Mouse (Mus musculus) spleen, postnatal 36 days (tissue): ENCODE results near the gene Ikzf2.

Source experiments
- DNase-seq, 2 experiments: peaks; one replicate each; pipeline ENCODE4 v3.0.0; 2022; ENCODE audit warnings: low spot score in 2 of 2, mixed read lengths in 1 of 2

Ikzf2 gene

GRCm38 (mm10) chr1:69516144-69516543 lies 170.9 kb downstream of the Ikzf2 start:
- DNase-seq, result no peak

- no peak for DNase-seq
Measured at GRCm38 (mm10) chr1:69513595-69514250, 173.3 kb downstream of the Ikzf2 start.

GRCm38 (mm10) chr1:69508275-69508674 lies 178.8 kb downstream of the Ikzf2 start:
- DNase-seq, result no peak

- no peak for DNase-seq
Measured at GRCm38 (mm10) chr1:69507513-69507912, 179.5 kb downstream of the Ikzf2 start.

GRCm38 (mm10) chr1:69506615-69507159 lies 180.4 kb downstream of the Ikzf2 start:
- DNase-seq, result no peak

GRCm38 (mm10) chr1:69506011-69506410 lies 181.0 kb downstream of the Ikzf2 start:
- no peak for DNase-seq

- DNase-seq, result no peak
Measured at GRCm38 (mm10) chr1:69500388-69500787, 186.7 kb downstream of the Ikzf2 start.

- DNase-seq, result no peak
Measured at GRCm38 (mm10) chr1:69499652-69500051, 187.4 kb downstream of the Ikzf2 start.

GRCm38 (mm10) chr1:69498862-69499306 lies 188.2 kb downstream of the Ikzf2 start:
- DNase-seq, result no peak

GRCm38 (mm10) chr1:69496055-69496454 lies 191.0 kb downstream of the Ikzf2 start:
- DNase-seq, result no peak

GRCm38 (mm10) chr1:69493309-69494047 lies 193.6 kb downstream of the Ikzf2 start:
- DNase-seq, result no peak

- no peak for DNase-seq
Measured at GRCm38 (mm10) chr1:69492013-69492412, 195.0 kb downstream of the Ikzf2 start.

- DNase-seq, result no peak
Measured at GRCm38 (mm10) chr1:69489026-69489425, 198.0 kb downstream of the Ikzf2 start.

- no peak for DNase-seq
Measured at GRCm38 (mm10) chr1:69488625-69489024, 198.4 kb downstream of the Ikzf2 start.
